Mouse (Mus musculus) adrenal gland, adult 10 weeks (tissue): Measurements from ENCODE around the gene Usp3. TPM values are rescaled to one million over a fixed set of nuclear protein-coding genes. Genes with fewer than 3 reads are reported as not detected.

Experiments
- polyA plus RNA-seq: library from polyadenylated mRNA; stranded (reverse); fragments of 350-450 nt; fragmentation: Illumina TruSeq; extraction: RNeasy Lipid Tissue Mini Kit (QIAGEN cat#74804); gene quantifications from one replicate; pipeline ENCODE4 v1.2.3, GENCODE M21; 2014; ENCODE audit warnings: low read depth, low replicate concordance

Gene Usp3
- polyA plus RNA-seq: 56.7 TPM

DNA sequence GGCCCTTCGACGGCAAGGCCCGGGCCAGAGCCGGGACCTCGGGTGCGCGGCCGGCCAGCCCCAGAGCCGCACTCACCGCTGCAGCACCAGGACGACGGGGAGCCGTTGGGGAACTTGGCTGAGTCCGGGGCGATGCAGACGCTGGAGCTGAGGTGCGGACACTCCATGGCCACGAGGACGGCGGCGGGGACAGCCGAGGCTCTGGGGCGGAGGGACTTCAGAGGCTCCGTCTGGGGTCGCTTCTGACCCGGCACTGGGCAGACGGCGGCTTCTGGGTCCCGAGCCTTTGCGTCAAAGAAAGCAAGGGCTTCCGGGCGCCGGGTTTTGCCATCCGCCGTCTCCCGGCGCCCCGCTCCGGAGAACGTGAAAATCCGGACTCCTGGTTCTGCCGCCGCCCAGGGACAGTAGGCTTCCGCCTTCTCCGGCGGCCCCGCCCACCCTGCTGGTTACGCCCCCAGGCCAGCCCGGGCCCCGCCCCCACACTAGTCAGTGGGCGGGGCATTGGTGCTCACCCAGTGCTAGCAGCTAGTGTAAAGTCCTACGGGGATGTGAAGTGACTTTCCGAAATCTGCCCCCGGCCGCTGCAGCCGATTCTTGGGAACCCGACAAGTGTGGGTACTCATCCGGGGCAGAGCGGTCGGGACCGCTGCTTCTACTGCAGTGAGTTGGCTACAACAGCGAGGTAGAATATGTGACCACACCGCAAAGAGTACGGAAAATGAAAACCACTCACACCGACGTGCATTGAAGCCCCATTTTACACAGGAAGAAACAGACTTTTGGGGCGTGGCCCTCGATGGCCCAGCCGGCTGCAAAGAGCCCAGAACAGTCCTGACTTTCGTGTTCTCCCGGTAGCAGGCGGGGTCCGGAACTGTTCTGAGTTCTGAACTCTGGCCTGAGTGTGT is at the start of gene Usp3:
TSS of gene Usp3 (minus strand) at position 435 of the 905 bp plus-strand sequence.

GRCm38 (mm10) chr9:66514256-66514770 is 78.6 kb downstream of the Usp3 start, which contains the start of gene Fbxl22:
TSS of gene Fbxl22 (minus strand) at chr9:66514593.

Other genes starting within 250 kb of the Usp3 start
- gene Herc1, start 242.7 kb downstream of the Usp3 start, polyA plus RNA-seq: 33.8 TPM
- gene Fbxl22, start 78.5 kb downstream of the Usp3 start, polyA plus RNA-seq: 0.58 TPM
- 0.17 TPM for gene Car12, start 120.5 kb upstream of the Usp3 start, polyA plus RNA-seq
- 18.9 TPM for gene Aph1b, start 202.3 kb upstream of the Usp3 start, polyA plus RNA-seq
- not detected for gene Gm10647, start 203.9 kb upstream of the Usp3 start, polyA plus RNA-seq
- 3.7 TPM for gene Aph1c, start 241.6 kb upstream of the Usp3 start, polyA plus RNA-seq